Comparison of ENCODE assay signal across 25 mouse cellular contexts in genomic region chr2:132044320-132045274, GRCm38 (mm10). TPM values are rescaled to one million over a fixed set of nuclear protein-coding genes. Genes with fewer than 3 reads are reported as not detected.
DNase-seq lines count a peak whose midpoint lies in the region; ATAC-seq and TF ChIP-seq lines count a peak whose summit lies in the region.
"Had no signal": no experiment of that assay in that cellular context is flagged by ENCODE, and none has a peak within 500 bp of the region (broad histone marks: within the 10 kb centered on the region; RNA-seq: fewer than 3 reads in every experiment).

No protein-coding gene starts in this region.

- no peak for ATAC-seq in heart, embryonic 15.5 days (replicated peaks; ENCODE audit: insufficient number of reproducible peaks, insufficient read depth, low FRiP score, low read depth)
- ATAC-seq: forebrain, embryonic 13.5 days; liver, embryonic 12.5 days had no signal

- H3K36me3 ChIP-seq in heart, embryonic 15.5 days, result no peaks in the 10 kb centered on the region
- no peaks in the 10 kb centered on the region for H3K36me3 ChIP-seq in ES-E14 (ENCODE audit: control insufficient read depth, insufficient read depth, low read length, poor library complexity, severe bottlenecking)
- H3K36me3 ChIP-seq: heart, embryonic 10.5 days; hindbrain, embryonic 13.5 days; kidney, embryonic 15.5 days; limb, embryonic 13.5 days; liver, embryonic 12.5 days; midbrain, embryonic 10.5 days had no signal

- H3K9me3 ChIP-seq in heart, embryonic 15.5 days (replicated peaks), result no peaks in the 10 kb centered on the region
- H3K9me3 ChIP-seq in ES-E14 (ENCODE audit: control insufficient read depth, insufficient read depth, low read depth, low read length), result no peaks in the 10 kb centered on the region
- H3K9me3 ChIP-seq: forebrain, embryonic 13.5 days; heart, embryonic 10.5 days; hindbrain, embryonic 13.5 days; kidney, embryonic 15.5 days; limb, embryonic 13.5 days; liver, embryonic 12.5 days; midbrain, embryonic 10.5 days had no signal

- no peaks in the 10 kb centered on the region for H3K27me3 ChIP-seq in heart, embryonic 15.5 days
- H3K27me3 ChIP-seq: CH12.LX; forebrain, embryonic 13.5 days; hindbrain, embryonic 13.5 days; kidney, embryonic 15.5 days; limb, embryonic 13.5 days; liver, embryonic 12.5 days had no signal

- H3K4me3 ChIP-seq in heart, embryonic 15.5 days, result no peak overlapping the region
- H3K4me3 ChIP-seq in ES-E14 (ENCODE audit: insufficient read depth in 1 of 2, low read depth in 1 of 2, low read length in 2 of 2, poor library complexity in 1 of 2, severe bottlenecking in 1 of 2), result no peak overlapping the region
- H3K4me3 ChIP-seq: forebrain, embryonic 13.5 days; heart, embryonic 10.5 days; hindbrain, embryonic 13.5 days; kidney, embryonic 15.5 days; limb, embryonic 13.5 days; liver, embryonic 12.5 days; midbrain, embryonic 10.5 days had no signal

- in situ Hi-C loops in ES-E14 (cut with MboI; ENCODE audit: low sequenced_read_pairs in 2 of 2, unreplicated experiment in 2 of 2), result no loop called here

- 86% methylated on average over 15 of the region's 15 CpGs for WGBS in heart, embryonic 15.5 days

- peaks cover 23% of the 10 kb centered on the region for H3K4me1 ChIP-seq in heart, embryonic 15.5 days (replicated peaks)
- peaks cover 3 to 15% of the 10 kb centered on the region in 2 experiments; a peak in 3 of 4 replicates for H3K4me1 ChIP-seq in ES-E14 (ENCODE audit: control insufficient read depth in 2 of 2, insufficient read depth in 2 of 2, low read length in 2 of 2, poor library complexity in 1 of 2)
- H3K4me1 ChIP-seq: forebrain, embryonic 13.5 days had no signal

- no peak overlapping the region for H3K9ac ChIP-seq in heart, embryonic 15.5 days
- H3K9ac ChIP-seq in ES-E14 (ENCODE audit: insufficient read depth, low read depth, low read length, poor library complexity, severe bottlenecking), result no peak overlapping the region
- H3K9ac ChIP-seq: forebrain, embryonic 13.5 days; hindbrain, embryonic 13.5 days; kidney, embryonic 15.5 days; limb, embryonic 13.5 days; liver, embryonic 12.5 days had no signal

- no peak for DNase-seq in heart, postnatal 4 days
- DNase-seq in layer of hippocampus, adult 9-11 months, result peak; percentile 63
- no peak for DNase-seq in layer of hippocampus, adult 8-10 months (ENCODE audit: low spot score in 2 of 2)
- peak; percentile 39 for DNase-seq in ES-E14 (ENCODE audit: low read depth, low spot score)
- DNase-seq in brain, adult 2 months (ENCODE audit: low read depth, low spot score), result peak; percentile 71
- no peak for DNase-seq in embryo, embryonic 9.5 days (ENCODE audit: extremely low spot score)
- DNase-seq: adrenal gland, postnatal 14 days; B cell, adult 2 months; cerebellum, adult 9-11 months; gastrocnemius, postnatal 10 days; kidney, adult 11 months; kidney, postnatal 4 days; lung, adult 18-20 months; lung, postnatal 10 days; thymus, adult 18-20 months; thymus, postnatal 36 days had no signal

- H3K4me2 ChIP-seq in heart, embryonic 15.5 days, result no peak overlapping the region
- H3K4me2 ChIP-seq: forebrain, embryonic 13.5 days; hindbrain, embryonic 13.5 days; kidney, embryonic 15.5 days; limb, embryonic 13.5 days; liver, embryonic 12.5 days had no signal

- H3K27ac ChIP-seq in heart, embryonic 15.5 days, result peak overlapping the region; percentile 77; the same call in 1 of the 2 replicates
- H3K27ac ChIP-seq in ES-E14 (ENCODE audit: insufficient read depth, low read depth, low read length, poor library complexity, severe bottlenecking), result no peak overlapping the region
- H3K27ac ChIP-seq: forebrain, embryonic 13.5 days; hindbrain, embryonic 13.5 days; kidney, embryonic 15.5 days; liver, embryonic 12.5 days; midbrain, embryonic 10.5 days had no signal

TF ChIP-seq in ES-E14, 5 proteins besides CTCF, POLR2A, EP300 and RAD21:
- TF ChIP-seq HCFC1 (IDR thresholded peaks at IDR 0.05; ENCODE audit: borderline replicate concordance, insufficient read depth, low read length), result no peak

RNA-seq across cellular contexts. Expression of gene Rassf2, which starts 14.5 kb away (rescaled TPM):
- polyA plus RNA-seq in heart, embryonic 15.5 days (2015; fragmentation: Nextera tagmentation; extraction: Ambion mirVana), result 9.2 and 13.9 TPM in 2 replicates
- 10 to 100 TPM; 13.7 to 15.2 TPM for total RNA-seq in heart, postnatal 4 days (2021)
- 10 to 100 TPM; 50.1 to 62.3 (median 53.7) TPM for total RNA-seq in layer of hippocampus, adult 8-10 months (2022)
- total RNA-seq in ES-E14 (2012; rRNA removed), result 2.2 and 3.2 TPM in 2 replicates

Comparison
In these comparisons a context has a peak if more than half of its experiments do, and no peak if none do; other contexts are left out.
1. DNase-seq: peak in layer of hippocampus, adult 9-11 months (single experiment), ES-E14 (single experiment) and brain, adult 2 months (single experiment); none in heart, postnatal 4 days (single experiment), layer of hippocampus, adult 8-10 months (0 of 2) and embryo, embryonic 9.5 days (single experiment).